Mouse (Mus musculus) liver, postnatal 0 days (tissue): ENCODE results near the gene Ankrd44.

Source experiments
- CTCF ChIP-seq: sonication (generic); IDR thresholded peaks from 2 replicates; pipeline ENCODE4 v1.5.1; 2016; ENCODE audit warnings: antibody characterized with exemption, low read depth
- EP300 ChIP-seq: IDR thresholded peaks from 2 replicates; pipeline ENCODE4 v1.6.1; 2016; ENCODE audit warnings: antibody characterized with exemption, low read depth, mild to moderate bottlenecking

DNA sequence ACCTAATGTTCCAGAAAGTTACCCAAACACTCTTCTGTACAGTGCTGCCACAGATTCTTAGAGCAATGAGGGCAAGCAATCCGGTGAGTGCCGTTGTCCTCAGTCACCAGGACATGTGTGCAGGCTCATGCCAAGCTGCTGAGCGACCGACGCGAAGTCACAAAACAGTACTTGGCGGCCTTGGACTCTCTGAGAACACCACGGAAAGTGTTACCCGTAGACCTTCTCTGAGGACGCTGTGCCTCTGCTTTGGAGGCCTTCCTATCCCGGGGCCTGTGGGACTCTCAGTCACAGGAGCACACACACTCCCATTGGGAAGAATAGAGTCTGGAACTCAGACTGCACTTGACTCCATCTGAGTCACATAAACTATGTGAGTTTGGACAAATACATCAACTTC lies 123.5 kb downstream of the Ankrd44 start:
- no peak for TF ChIP-seq CTCF
- no peak for TF ChIP-seq EP300
